Mouse (Mus musculus): ENCODE measurements around the gene Pusl1. TPM values are rescaled to one million over a fixed set of nuclear protein-coding genes. Genes with fewer than 3 reads are reported as not detected.

The Pusl1 gene
- total RNA-seq (2014; rRNA removed), result 71.9 and 95.9 TPM in 2 replicates
- polyA plus RNA-seq (2015; fragmentation: Nextera tagmentation; extraction: Ambion mirVana), result 54.3 and 54.5 TPM in 2 replicates

DNA sequence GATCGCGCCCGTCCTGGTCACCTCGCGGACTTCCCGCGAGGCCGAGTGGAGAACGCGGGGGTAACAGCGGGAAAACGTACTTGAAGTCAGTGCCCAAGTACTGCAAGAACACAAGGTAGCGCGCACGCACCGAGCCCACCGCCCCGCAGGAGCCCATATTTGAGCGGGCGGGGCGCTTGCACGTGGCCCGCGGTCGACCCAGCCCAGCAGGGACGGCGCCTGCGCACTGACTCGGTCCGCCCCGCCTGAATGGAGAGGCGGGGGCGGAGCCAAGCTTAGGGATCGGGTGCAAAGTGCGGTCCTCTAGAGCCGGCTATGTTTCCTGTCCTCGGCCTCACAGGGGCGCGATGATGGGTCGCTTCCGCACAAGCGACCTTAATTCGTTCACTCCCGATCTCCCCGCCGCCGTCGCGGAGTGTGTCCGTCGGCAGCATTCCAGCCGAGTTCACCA lies at the start of gene Pusl1, which contains the start of gene Acap3:
TSS of gene Pusl1 (minus strand) at position 231 of the 451 bp plus-strand sequence.
TSS of gene Acap3 (plus strand) at position 272 of the 451 bp plus-strand sequence.
- no peaks in the 10 kb centered on the region for H3K27me3 ChIP-seq (ENCODE audit: insufficient read depth, low read length)
- H3K36me3 ChIP-seq (ENCODE audit: insufficient read depth, low read length), result peaks cover 35% of the 10 kb centered on the region
- H3K4me3 ChIP-seq (ENCODE audit: low read depth, low read length), result peak within 1 kb of the TSS; percentile 94
- peak; percentile 88 for ATAC-seq (ENCODE audit: low FRiP score)
- H3K4me2 ChIP-seq (ENCODE audit: low read depth, low read length, poor library complexity, severe bottlenecking), result peak within 1 kb of the TSS; percentile 93
- H3K27ac ChIP-seq (ENCODE audit: low read depth, low read length), result peak within 1 kb of the TSS; percentile 98
- peak; percentile 98 for DNase-seq (ENCODE audit: low spot score)
- TF ChIP-seq CTCF (IDR thresholded peaks at IDR 0.05), result no peak
- H3K4me1 ChIP-seq (ENCODE audit: insufficient read depth, low read length), result peaks cover 28% of the 10 kb centered on the region
- H3K9ac ChIP-seq (replicated peaks; ENCODE audit: low read length, poor library complexity, severe bottlenecking), result peak within 1 kb of the TSS; percentile 84
- H3K9me3 ChIP-seq (ENCODE audit: low read length), result no peaks in the 10 kb centered on the region
- 1% methylated on average over 44 of the region's 52 CpGs for WGBS

DNA sequence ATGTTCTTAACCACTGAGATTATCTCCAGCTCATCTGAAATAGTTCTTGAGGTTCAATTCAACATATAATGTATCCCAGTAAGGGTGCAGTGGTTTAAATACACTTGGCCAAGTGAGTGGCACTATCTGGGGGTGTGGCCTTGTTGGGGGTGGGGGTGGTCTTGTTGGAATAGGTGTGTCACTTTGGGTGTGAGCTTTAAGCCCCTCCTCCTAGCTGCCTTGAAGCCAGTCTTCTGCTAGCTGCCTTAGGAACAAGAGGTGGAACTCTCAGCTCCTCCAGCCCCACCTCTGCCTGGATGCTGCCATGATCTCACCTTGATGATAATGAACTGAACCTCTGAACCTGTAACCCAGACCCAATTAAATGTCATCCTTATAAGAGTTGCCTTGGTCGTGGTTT lies 40.5 kb upstream of the Pusl1 start:
- no peak for TF ChIP-seq CTCF (IDR thresholded peaks at IDR 0.05)

DNA sequence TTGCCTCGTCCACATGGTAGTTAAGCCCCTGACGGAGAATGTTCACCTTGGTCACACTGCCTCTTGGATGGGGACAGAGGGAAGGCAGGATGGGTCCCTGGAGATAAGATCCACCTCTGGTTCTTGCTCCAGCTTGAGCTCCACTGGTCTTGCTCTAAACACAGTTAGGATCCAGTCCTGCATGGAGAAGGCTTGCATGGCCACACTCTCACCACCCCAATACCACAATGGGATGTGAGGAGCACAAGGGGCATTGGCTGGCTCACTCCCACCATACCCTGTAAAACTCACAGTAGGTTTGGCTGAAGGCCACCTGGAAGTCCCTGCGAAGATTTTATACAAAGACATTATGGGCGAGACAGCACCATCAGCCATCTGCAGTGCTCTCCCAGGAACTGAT lies 17.2 kb upstream of the Pusl1 start:
- no peak for ATAC-seq (ENCODE audit: low FRiP score)
- no peaks in the 10 kb centered on the region for H3K9me3 ChIP-seq (ENCODE audit: low read length)

More for the DNA sequence above, 40.5 kb upstream of the Pusl1 start:
- Histone ChIP-seq H3K9ac (replicated peaks; ENCODE audit: low read length, poor library complexity, severe bottlenecking) (no peak overlapping the region), H3K4me1 (ENCODE audit: insufficient read depth, low read length) (no peaks in the 10 kb centered on the region), H3K36me3 (ENCODE audit: insufficient read depth, low read length) (no peaks in the 10 kb centered on the region), H3K4me3 (ENCODE audit: low read depth, low read length) (no peak overlapping the region), H3K9me3 (ENCODE audit: low read length) (no peaks in the 10 kb centered on the region), H3K4me2 (ENCODE audit: low read depth, low read length, poor library complexity, severe bottlenecking) (no peak overlapping the region), H3K27ac (ENCODE audit: low read depth, low read length) (no peak overlapping the region), H3K27me3 (ENCODE audit: insufficient read depth, low read length) (no peaks in the 10 kb centered on the region)
- DNase-seq (ENCODE audit: low spot score), result no peak
- ATAC-seq (ENCODE audit: low FRiP score), result no peak
- WGBS, result 53% methylated on average over 1 of the region's 1 CpGs

DNA sequence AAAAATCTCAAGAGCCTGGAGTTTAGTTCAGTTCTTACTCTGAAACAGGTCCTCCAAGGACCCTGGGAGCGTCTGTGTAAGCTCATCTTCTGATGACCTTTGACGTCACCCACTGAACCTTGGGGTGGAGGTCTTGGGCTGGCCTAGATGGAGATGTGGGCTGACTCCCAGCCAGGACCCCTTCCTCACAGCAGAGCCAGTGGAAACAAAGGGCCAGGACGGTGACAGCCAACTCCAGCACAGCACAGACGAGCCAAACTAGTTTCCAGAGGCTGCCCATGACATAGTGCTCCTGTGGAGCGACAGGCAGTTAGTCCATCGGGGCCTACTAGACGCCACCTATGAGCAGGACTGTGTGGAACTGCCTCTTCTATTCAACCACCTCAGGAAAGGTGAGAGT lies 16.7 kb upstream of the Pusl1 start:
- no peak overlapping the region for H3K4me2 ChIP-seq (ENCODE audit: low read depth, low read length, poor library complexity, severe bottlenecking)
- WGBS, result 91% methylated on average over 7 of the region's 7 CpGs
- no peak overlapping the region for H3K9ac ChIP-seq (replicated peaks; ENCODE audit: low read length, poor library complexity, severe bottlenecking)
- DNase-seq (ENCODE audit: low spot score) (no peak), ATAC-seq (ENCODE audit: low FRiP score) (no peak)
- H3K4me1 ChIP-seq (ENCODE audit: insufficient read depth, low read length), result no peaks in the 10 kb centered on the region
- TF ChIP-seq CTCF (IDR thresholded peaks at IDR 0.05), result no peak
- no peaks in the 10 kb centered on the region for H3K27me3 ChIP-seq (ENCODE audit: insufficient read depth, low read length)
- no peak overlapping the region for H3K4me3 ChIP-seq (ENCODE audit: low read depth, low read length)
- no peak overlapping the region for H3K27ac ChIP-seq (ENCODE audit: low read depth, low read length)
- H3K36me3 ChIP-seq (ENCODE audit: insufficient read depth, low read length), result peaks cover 35% of the 10 kb centered on the region
- H3K9me3 ChIP-seq (ENCODE audit: low read length), result no peaks in the 10 kb centered on the region

More for the DNA sequence above, 17.2 kb upstream of the Pusl1 start:
- TF ChIP-seq CTCF (IDR thresholded peaks at IDR 0.05), result no peak
- H3K27me3 ChIP-seq (ENCODE audit: insufficient read depth, low read length), result no peaks in the 10 kb centered on the region
- no peak overlapping the region for H3K4me2 ChIP-seq (ENCODE audit: low read depth, low read length, poor library complexity, severe bottlenecking)
- no peak overlapping the region for H3K4me3 ChIP-seq (ENCODE audit: low read depth, low read length)
- no peak for DNase-seq (ENCODE audit: low spot score)
- H3K9ac ChIP-seq (replicated peaks; ENCODE audit: low read length, poor library complexity, severe bottlenecking), result no peak overlapping the region
- peaks cover 30% of the 10 kb centered on the region for H3K36me3 ChIP-seq (ENCODE audit: insufficient read depth, low read length)
- WGBS, result 94% methylated on average over 4 of the region's 4 CpGs
- no peak overlapping the region for H3K27ac ChIP-seq (ENCODE audit: low read depth, low read length)
- H3K4me1 ChIP-seq (ENCODE audit: insufficient read depth, low read length), result no peaks in the 10 kb centered on the region

DNA sequence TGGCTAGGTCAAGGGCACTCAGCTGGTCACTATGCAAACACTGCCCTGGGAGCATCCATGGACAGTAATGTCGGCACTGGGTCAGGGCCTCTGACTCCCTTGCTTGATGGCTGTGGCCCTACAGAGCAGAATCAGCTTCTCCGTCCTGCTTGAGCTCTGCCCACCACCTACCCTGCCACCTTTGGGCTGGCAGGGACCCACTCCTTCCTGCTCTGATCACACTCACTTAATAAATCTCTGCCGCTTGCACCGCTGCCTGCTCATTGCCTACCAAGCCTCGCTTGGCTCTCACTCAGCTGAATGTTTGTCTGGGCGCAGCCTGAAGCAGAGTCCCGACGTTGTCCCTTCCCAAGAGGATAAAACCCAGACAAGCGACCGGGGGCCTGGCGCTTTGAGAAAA lies 15.4 kb upstream of the Pusl1 start:
- no peak overlapping the region for H3K4me3 ChIP-seq (ENCODE audit: low read depth, low read length)
- 85% methylated on average over 11 of the region's 11 CpGs for WGBS
- H3K36me3 ChIP-seq (ENCODE audit: insufficient read depth, low read length), result peaks cover 48% of the 10 kb centered on the region
- H3K27ac ChIP-seq (ENCODE audit: low read depth, low read length), result no peak overlapping the region
- no peak overlapping the region for H3K4me2 ChIP-seq (ENCODE audit: low read depth, low read length, poor library complexity, severe bottlenecking)
- no peaks in the 10 kb centered on the region for H3K27me3 ChIP-seq (ENCODE audit: insufficient read depth, low read length)
- no peak for TF ChIP-seq CTCF (IDR thresholded peaks at IDR 0.05)
- no peak for ATAC-seq (ENCODE audit: low FRiP score)
- no peak overlapping the region for H3K9ac ChIP-seq (replicated peaks; ENCODE audit: low read length, poor library complexity, severe bottlenecking)
- no peaks in the 10 kb centered on the region for H3K4me1 ChIP-seq (ENCODE audit: insufficient read depth, low read length)
- DNase-seq (ENCODE audit: low spot score), result no peak
- no peaks in the 10 kb centered on the region for H3K9me3 ChIP-seq (ENCODE audit: low read length)

DNA sequence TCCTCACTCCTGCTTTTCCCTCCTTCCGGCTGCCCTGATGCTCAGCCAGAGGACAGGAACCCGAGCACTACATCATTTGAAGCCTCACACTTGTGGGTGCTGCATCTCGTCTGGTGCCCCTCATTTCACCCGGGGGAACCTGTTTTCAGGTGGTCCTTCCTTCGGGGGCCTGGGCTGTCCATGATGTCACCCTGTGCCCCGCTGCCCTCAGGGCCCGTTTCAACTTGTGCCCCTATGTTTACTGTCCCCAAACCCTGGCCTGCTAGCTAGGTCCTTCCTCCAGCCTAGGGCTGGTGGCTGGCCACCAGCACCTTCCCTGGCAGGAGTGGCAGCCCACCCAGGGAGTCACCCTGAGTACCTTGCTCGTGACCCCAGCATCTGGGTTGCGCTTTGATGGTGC lies 14.5 kb upstream of the Pusl1 start:
- no peak overlapping the region for H3K4me3 ChIP-seq (ENCODE audit: low read depth, low read length)
- 88% methylated on average over 9 of the region's 9 CpGs for WGBS
- TF ChIP-seq CTCF (IDR thresholded peaks at IDR 0.05), result no peak
- H3K4me1 ChIP-seq (ENCODE audit: insufficient read depth, low read length), result no peaks in the 10 kb centered on the region
- no peak overlapping the region for H3K4me2 ChIP-seq (ENCODE audit: low read depth, low read length, poor library complexity, severe bottlenecking)
- DNase-seq (ENCODE audit: low spot score), result no peak
- no peak for ATAC-seq (ENCODE audit: low FRiP score)
- peaks cover 56% of the 10 kb centered on the region for H3K36me3 ChIP-seq (ENCODE audit: insufficient read depth, low read length)
- no peak overlapping the region for H3K9ac ChIP-seq (replicated peaks; ENCODE audit: low read length, poor library complexity, severe bottlenecking)
- no peak overlapping the region for H3K27ac ChIP-seq (ENCODE audit: low read depth, low read length)
- H3K9me3 ChIP-seq (ENCODE audit: low read length), result no peaks in the 10 kb centered on the region
- no peaks in the 10 kb centered on the region for H3K27me3 ChIP-seq (ENCODE audit: insufficient read depth, low read length)

Data from midbrain, postnatal 0 days (tissue).